In genomic region chr10:116410826-116411225, GRCm38 (mm10) we compare ENCODE assay signal across 9 mouse cellular contexts.
"Had no signal": no experiment of that assay in that cellular context is flagged by ENCODE, and none has a peak within 500 bp of the region (broad histone marks: within the 10 kb centered on the region; RNA-seq: fewer than 3 reads in every experiment).

No protein-coding gene starts in this region.

- H3K9ac ChIP-seq: liver, embryonic 14.5 days; midbrain, embryonic 12.5 days; stomach, embryonic 15.5 days had no signal

- H3K36me3 ChIP-seq: midbrain, embryonic 12.5 days; stomach, embryonic 15.5 days had no signal

- H3K4me2 ChIP-seq: midbrain, embryonic 12.5 days; stomach, embryonic 15.5 days had no signal

- H3K4me3 ChIP-seq: midbrain, embryonic 12.5 days; stomach, embryonic 15.5 days had no signal

- H3K4me1 ChIP-seq: midbrain, embryonic 12.5 days; stomach, embryonic 15.5 days had no signal

- H3K27ac ChIP-seq: liver, embryonic 14.5 days; midbrain, embryonic 12.5 days; stomach, embryonic 15.5 days had no signal

- DNase-seq: kidney, postnatal 10 days; liver; lung, adult 18-20 months; right cerebral cortex, postnatal 14 days; thymus, postnatal 4 days had no signal

- H3K9me3 ChIP-seq: stomach, embryonic 15.5 days had no signal

- H3K27me3 ChIP-seq: midbrain, embryonic 12.5 days; stomach, embryonic 15.5 days had no signal

- ATAC-seq: midbrain, embryonic 16.5 days had no signal
